Mouse (Mus musculus): ENCODE results near the gene Nos1ap.

The Nos1ap gene

DNA sequence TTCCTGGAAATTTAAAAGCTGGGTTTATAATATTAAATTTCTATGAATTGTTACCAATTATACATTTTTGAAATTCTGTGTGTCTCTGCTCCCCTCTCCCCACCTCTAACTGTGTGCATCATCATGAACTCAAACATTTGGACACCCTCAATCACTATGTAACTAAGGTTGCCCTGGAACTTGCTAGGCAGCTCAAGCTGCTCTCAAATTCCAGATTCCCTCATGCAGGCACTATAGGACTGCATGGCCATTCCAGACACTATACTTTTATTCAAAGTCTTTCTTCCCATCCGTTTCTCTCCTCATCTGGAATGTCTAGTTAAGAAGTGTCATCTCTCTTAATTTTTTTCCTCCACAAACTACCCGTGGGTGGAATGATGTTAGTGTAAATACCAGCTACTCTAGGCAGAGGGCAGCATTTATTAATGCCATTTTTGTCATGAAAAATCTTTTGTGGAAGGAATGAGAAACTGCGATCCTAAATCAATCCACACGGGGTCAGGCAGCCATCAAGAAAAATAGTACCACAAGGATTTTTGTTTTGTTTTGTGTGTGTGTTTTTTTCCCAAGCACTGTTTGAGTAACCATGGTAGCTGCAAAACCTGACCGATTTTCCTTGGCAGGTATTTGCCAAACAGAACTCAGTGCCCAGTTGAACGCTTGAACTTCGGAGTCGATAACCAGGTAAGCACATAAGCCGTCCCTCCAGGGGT, 297.3 kb downstream of the Nos1ap start:
- DNase-seq (ENCODE audit: low spot score), result peak; percentile 19

DNA sequence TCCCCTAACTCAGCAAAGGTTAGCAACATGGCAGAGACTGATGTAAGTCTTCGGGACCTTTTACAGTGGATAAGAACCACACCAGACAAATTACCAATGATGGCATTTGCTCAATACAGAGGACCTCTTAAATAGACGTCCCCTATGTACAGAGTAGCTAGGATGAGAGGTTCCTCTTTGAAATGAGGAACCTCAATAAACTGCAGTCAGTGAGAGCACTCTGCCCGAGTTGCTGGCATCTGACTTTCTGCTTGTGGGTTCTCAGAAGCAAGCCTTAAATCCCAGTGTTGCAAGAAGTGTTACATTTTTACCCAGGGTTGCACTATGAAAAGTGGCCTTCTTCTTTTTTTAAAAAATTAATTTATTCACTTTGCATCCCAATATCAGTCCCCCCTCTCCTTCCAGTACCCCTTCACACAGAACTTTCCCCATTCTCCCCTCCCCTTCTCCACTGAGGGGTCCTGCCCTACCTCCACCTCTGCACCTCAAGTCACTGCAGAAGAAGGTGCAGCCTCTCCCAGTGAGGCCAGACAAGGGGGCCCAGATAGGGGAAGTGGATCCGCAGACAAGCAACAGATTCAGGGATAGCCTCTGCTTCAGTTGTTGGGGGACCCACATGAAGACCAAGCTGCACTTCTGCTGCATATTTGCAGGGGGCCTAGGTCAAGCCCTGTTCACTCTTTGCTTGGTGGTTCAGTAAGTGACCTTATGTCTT, 307.1 kb downstream of the Nos1ap start:
- no peak for DNase-seq (ENCODE audit: low spot score)

DNA sequence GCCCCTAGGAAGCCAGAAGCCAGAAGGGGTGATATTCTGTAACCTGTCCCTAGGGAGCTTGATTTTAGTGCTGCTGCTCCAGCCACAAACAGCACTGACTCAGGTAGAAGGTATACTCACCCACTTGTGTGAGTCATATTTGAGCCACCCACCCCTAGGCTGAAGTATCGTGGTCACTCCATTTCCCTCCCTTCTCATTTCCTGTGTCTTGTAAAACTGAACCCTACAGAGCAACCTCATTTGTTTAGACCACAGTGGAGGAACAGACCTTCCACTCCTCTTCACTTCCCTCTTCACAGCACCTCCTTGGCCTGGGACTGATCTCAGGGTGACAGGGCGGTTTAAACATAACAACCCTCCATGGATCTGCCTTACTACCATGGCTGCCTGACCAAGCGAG, 312.6 kb downstream of the Nos1ap start, which contains the start of gene Sh2d1b1:
Gene Sh2d1b1, plus strand, starts transcription at position 305 of the 400 bp plus-strand sequence.
- DNase-seq (ENCODE audit: low spot score), result no peak

DNA sequence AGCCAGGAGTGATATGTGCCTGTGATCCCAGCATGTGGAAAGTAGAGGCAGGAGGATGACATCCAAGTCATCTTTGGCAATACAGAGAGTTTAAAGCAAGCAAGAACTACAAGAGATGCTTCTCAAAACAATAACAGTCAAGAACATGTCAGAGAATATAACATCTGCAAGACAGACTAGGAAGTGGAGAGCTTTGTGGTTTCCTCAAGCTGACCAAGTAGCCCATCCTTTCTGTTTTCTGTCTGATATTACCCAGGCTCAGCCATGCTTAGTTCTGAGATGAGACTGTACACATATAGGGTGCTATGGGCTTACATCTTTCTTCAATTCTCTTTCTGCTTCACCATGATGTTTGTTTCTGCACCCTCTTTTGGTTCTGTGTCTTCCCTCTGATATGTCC, 316.4 kb downstream of the Nos1ap start:
- no peak for DNase-seq (ENCODE audit: low spot score)

DNA sequence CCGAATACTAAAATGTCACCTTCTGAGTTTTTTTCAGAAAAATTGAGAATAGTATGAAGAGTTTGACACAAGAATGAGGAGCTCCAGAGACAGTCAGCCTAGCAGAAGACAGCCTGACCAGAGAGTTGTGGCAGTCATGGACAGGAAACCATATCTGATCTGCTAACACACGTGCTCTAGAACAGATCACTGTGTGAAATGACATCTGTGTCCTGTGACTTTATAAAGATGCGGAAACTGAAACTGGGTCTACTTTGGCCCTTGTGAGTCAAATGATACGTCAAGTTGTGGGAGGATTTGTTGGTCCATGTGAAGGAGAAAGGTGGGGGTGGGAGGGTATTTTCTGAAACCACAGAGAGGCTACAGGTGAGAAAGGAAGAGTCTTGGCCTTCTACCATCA, 319.0 kb downstream of the Nos1ap start:
- no peak for DNase-seq (ENCODE audit: low spot score)

DNA sequence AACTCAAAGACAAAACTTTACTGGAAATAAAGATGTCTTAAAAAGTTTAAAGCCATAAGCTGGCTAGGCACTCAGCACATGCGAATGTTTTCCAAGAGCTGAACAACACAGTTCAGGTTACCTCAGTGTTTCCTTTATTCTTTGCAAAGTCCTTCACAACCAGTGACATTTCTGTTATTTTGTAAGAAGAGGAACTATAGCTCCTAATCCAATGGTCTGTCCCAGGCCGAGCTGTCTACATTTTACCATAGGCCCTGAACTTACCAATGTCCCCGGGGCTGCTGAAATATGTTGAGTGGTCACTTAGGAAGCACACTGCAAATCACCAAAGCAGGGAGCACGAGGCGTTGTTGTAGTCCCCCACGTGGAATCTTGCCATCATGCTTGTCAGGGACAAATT, 319.4 kb downstream of the Nos1ap start:
- DNase-seq (ENCODE audit: low spot score), result no peak

DNA sequence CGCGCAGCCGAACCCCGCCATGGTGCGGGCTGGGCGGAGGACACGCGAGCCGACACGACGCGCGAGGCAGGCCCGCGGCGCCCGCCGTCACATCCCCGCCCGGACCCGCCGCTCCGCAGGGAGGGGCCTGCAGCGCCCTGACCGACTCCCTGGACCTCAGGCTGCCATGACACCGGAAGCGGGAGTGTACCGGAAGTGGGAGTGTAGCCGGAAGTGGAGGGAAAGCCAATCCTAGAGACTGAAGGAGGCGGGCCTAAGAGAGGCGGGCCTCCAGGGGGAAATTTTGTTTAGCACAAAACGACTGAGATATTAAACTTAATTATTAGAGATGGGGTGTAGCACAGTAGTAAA, 334.1 kb downstream of the Nos1ap start:
- DNase-seq (ENCODE audit: low spot score), result peak; percentile 86

DNA sequence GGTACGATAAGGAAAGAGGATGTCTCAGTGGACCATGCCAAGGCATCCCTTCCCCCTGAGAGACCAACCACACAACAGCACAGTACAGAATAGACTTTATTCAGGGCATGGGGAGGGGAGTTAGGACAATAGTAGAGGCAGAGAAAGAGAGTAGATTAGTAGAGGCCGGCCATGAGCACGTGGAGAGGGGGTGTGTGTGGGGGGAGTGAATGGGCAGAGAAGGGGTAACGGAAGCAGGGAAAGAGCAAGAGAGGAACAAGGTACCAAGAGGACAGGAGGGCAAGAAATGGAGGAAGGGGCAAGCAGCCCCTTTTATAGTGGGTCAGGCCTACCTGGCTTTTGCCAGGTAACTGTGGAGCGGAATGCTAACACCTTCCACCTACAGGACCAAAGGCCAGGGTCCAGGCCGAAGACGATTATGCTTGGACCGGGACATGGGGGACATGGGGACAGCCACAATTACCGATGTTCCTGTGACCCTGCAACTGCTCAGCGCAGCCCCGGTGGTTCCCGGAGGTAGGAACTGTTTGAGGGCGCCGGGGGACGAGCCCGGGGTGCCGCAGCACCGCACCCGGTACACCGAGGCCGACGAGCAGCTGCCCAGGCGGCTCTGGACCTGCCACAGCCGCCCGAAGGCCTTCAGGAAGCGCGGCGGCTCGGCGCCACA, 334.6 kb downstream of the Nos1ap start:
- peak; percentile 6 for DNase-seq (ENCODE audit: low spot score)
